8 mouse cellular contexts compared by ENCODE assay signal in genomic region chr7:90022974-90023707, GRCm38 (mm10). TPM values are rescaled to one million over a fixed set of nuclear protein-coding genes. Genes with fewer than 3 reads are reported as not detected.
A peak's percentile ranks its signal among the peaks of the same experiment; 100 is the strongest.
DNase-seq lines count a peak whose midpoint lies in the region; ATAC-seq and TF ChIP-seq lines count a peak whose summit lies in the region.

No protein-coding gene starts in this region.

- ATAC-seq in forebrain, embryonic 13.5 days: 0 out of 2 replicates have a peak, but pooled peaks have one; percentile 29
- ATAC-seq in forebrain, embryonic 16.5 days: no peak
- ATAC-seq in embryonic facial prominence, embryonic 12.5 days (ENCODE audit: insufficient number of reproducible peaks, insufficient read depth, low FRiP score, low TSS enrichment): no peak
- no peak for ATAC-seq in intestine, postnatal 0 days

- 58% methylated on average over 8 of the region's 9 CpGs for WGBS in forebrain, embryonic 13.5 days
- WGBS in forebrain, embryonic 16.5 days: 60% methylated on average over 8 of the region's 9 CpGs
- WGBS in embryonic facial prominence, embryonic 12.5 days: 47% methylated on average over 8 of the region's 9 CpGs
- WGBS in intestine, postnatal 0 days: 35% methylated on average over 8 of the region's 9 CpGs

- TF ChIP-seq CTCF in intestine, postnatal 0 days (IDR thresholded peaks at IDR 0.05; ENCODE audit: low read depth): no peak

- H3K4me2 ChIP-seq in forebrain, embryonic 13.5 days: no peak overlapping the region
- H3K4me2 ChIP-seq in forebrain, embryonic 16.5 days (ENCODE audit: low read length): no peak overlapping the region
- no peak overlapping the region for H3K4me2 ChIP-seq in embryonic facial prominence, embryonic 12.5 days (replicated peaks)
- 0 out of 2 replicates have a peak overlapping the region, but pooled peaks have one; percentile 2 for H3K4me2 ChIP-seq in intestine, postnatal 0 days (replicated peaks; ENCODE audit: low read depth)

- H3K9ac ChIP-seq in forebrain, embryonic 13.5 days: no peak overlapping the region
- H3K9ac ChIP-seq in forebrain, embryonic 16.5 days (replicated peaks; ENCODE audit: low read depth, low read length): no peak overlapping the region
- H3K9ac ChIP-seq in embryonic facial prominence, embryonic 12.5 days: 0 out of 2 replicates have a peak overlapping the region, but pooled peaks have one; percentile 9
- no peak overlapping the region for H3K9ac ChIP-seq in intestine, postnatal 0 days (ENCODE audit: low read depth, low read length)

- H3K27me3 ChIP-seq in forebrain, embryonic 13.5 days: no peaks in the 10 kb centered on the region
- H3K27me3 ChIP-seq in forebrain, embryonic 16.5 days (replicated peaks; ENCODE audit: control insufficient read depth, insufficient read depth, low read length): no peaks in the 10 kb centered on the region
- no peaks in the 10 kb centered on the region for H3K27me3 ChIP-seq in embryonic facial prominence, embryonic 12.5 days
- no peaks in the 10 kb centered on the region for H3K27me3 ChIP-seq in intestine, postnatal 0 days (replicated peaks; ENCODE audit: control insufficient read depth, insufficient read depth, low read length)

- no peaks in the 10 kb centered on the region for H3K36me3 ChIP-seq in forebrain, embryonic 13.5 days (ENCODE audit: poor library complexity, severe bottlenecking)
- no peaks in the 10 kb centered on the region for H3K36me3 ChIP-seq in forebrain, embryonic 16.5 days (ENCODE audit: control insufficient read depth, insufficient read depth)
- no peaks in the 10 kb centered on the region for H3K36me3 ChIP-seq in embryonic facial prominence, embryonic 12.5 days
- H3K36me3 ChIP-seq in intestine, postnatal 0 days (ENCODE audit: control insufficient read depth, insufficient read depth): no peaks in the 10 kb centered on the region

- H3K27ac ChIP-seq in forebrain, embryonic 13.5 days: 0 out of 2 replicates have a peak overlapping the region, but pooled peaks have one; percentile 2
- no peak overlapping the region for H3K27ac ChIP-seq in forebrain, embryonic 16.5 days (ENCODE audit: low read length)
- peak overlapping the region; percentile 51; the same call in 1 of the 2 replicates for H3K27ac ChIP-seq in embryonic facial prominence, embryonic 12.5 days
- peak overlapping the region; percentile 74 for H3K27ac ChIP-seq in intestine, postnatal 0 days (ENCODE audit: low read depth, low read length)

- H3K4me3 ChIP-seq in forebrain, embryonic 13.5 days: no peak overlapping the region
- no peak overlapping the region for H3K4me3 ChIP-seq in forebrain, embryonic 16.5 days (replicated peaks; ENCODE audit: low read length)
- no peak overlapping the region for H3K4me3 ChIP-seq in embryonic facial prominence, embryonic 12.5 days
- H3K4me3 ChIP-seq in intestine, postnatal 0 days (ENCODE audit: low read depth, low read length): no peak overlapping the region

- H3K4me1 ChIP-seq in forebrain, embryonic 13.5 days: no peaks in the 10 kb centered on the region
- no peaks in the 10 kb centered on the region for H3K4me1 ChIP-seq in forebrain, embryonic 16.5 days (replicated peaks; ENCODE audit: control insufficient read depth, insufficient read depth, low read length)
- H3K4me1 ChIP-seq in embryonic facial prominence, embryonic 12.5 days: no peaks in the 10 kb centered on the region; the same call in 1 of the 2 replicates
- no peaks in the 10 kb centered on the region for H3K4me1 ChIP-seq in intestine, postnatal 0 days (replicated peaks; ENCODE audit: control insufficient read depth, insufficient read depth, low read length)

- peak; percentile 78 for DNase-seq in 416B (ENCODE audit: low read depth)
- peak; percentile 76 for DNase-seq in naive thymus-derived CD4-positive, alpha-beta T cell, adult 2 months (ENCODE audit: low read depth)
- no peak for DNase-seq in urinary bladder, adult 2 months (ENCODE audit: low spot score)
- no peak for DNase-seq in layer of hippocampus, postnatal 36 days

- no peaks in the 10 kb centered on the region for H3K9me3 ChIP-seq in forebrain, embryonic 13.5 days (replicated peaks)
- H3K9me3 ChIP-seq in forebrain, embryonic 16.5 days (ENCODE audit: control insufficient read depth, low read length): no peaks in the 10 kb centered on the region
- no peaks in the 10 kb centered on the region for H3K9me3 ChIP-seq in embryonic facial prominence, embryonic 12.5 days
- no peaks in the 10 kb centered on the region for H3K9me3 ChIP-seq in intestine, postnatal 0 days (ENCODE audit: control insufficient read depth)

RNA-seq across cellular contexts. Expression of gene Eed, which starts 42.4 kb away (rescaled TPM):
- 60.0 and 61.0 TPM in 2 replicates for polyA plus RNA-seq in forebrain, embryonic 13.5 days (2015; fragmentation: Nextera tagmentation; extraction: Ambion mirVana)
- 35.0 and 45.1 TPM in 2 replicates for polyA plus RNA-seq in forebrain, embryonic 16.5 days (2015; fragmentation: Nextera tagmentation; extraction: Ambion mirVana)
- polyA plus RNA-seq in embryonic facial prominence, embryonic 12.5 days (2016; fragmentation: Nextera tagmentation; extraction: Ambion mirVana): 91.2 and 95.5 TPM in 2 replicates
- polyA plus RNA-seq in intestine, postnatal 0 days (2015; fragmentation: Nextera tagmentation; extraction: Ambion mirVana): 33.7 and 35.1 TPM in 2 replicates
- 44.6 and 52.5 TPM in 2 replicates for polyA plus RNA-seq in urinary bladder, adult 2 months (2012; rRNA removed)
- total RNA-seq in layer of hippocampus, postnatal 36 days (2021): 10 to 100 TPM; 39.6 to 41.3 TPM

Comparison
In these comparisons a context has a peak if more than half of its experiments do, and no peak if none do; other contexts are left out.
1. DNase-seq: peak in 416B (single experiment) and naive thymus-derived CD4-positive, alpha-beta T cell, adult 2 months (single experiment); none in urinary bladder, adult 2 months (single experiment) and layer of hippocampus, postnatal 36 days (0 of 2).